Mouse (Mus musculus): ENCODE results near the gene Ctdspl. TPM values are rescaled to one million over a fixed set of nuclear protein-coding genes. Genes with fewer than 3 reads are reported as not detected.

Ctdspl gene
- total RNA-seq, 2 experiments from 2014 or later, result 0.38 to 4.2 TPM

DNA sequence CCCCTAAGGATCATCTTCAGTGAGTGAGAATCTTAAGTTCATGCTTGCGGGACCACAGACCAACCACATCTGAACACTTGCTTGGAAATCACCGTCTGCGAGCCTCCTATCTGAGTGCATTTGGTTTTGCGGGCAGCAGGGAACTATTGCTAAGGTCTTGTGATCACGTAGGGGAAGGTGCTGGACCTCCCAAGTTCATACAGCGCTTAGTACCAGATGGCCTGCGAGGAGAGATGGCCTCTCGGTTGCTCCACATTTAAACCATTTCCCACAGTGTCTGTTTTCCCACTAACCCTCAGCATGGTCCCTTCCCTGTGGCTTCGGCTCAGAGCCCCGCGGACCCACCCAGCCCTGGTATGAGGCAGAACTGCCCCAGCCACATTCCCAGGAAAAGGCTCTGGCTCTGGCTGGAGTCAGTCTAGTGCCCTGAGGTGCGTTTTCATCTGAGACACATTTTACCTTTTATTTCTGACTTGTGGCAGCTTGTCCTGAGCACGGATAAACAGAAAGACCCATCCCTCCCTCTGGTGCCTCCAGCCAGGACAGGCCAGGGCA, 84.0 kb downstream of the Ctdspl start:
- no peak for ATAC-seq (replicated peaks; ENCODE audit: low FRiP score, poor library complexity, severe bottlenecking)

DNA sequence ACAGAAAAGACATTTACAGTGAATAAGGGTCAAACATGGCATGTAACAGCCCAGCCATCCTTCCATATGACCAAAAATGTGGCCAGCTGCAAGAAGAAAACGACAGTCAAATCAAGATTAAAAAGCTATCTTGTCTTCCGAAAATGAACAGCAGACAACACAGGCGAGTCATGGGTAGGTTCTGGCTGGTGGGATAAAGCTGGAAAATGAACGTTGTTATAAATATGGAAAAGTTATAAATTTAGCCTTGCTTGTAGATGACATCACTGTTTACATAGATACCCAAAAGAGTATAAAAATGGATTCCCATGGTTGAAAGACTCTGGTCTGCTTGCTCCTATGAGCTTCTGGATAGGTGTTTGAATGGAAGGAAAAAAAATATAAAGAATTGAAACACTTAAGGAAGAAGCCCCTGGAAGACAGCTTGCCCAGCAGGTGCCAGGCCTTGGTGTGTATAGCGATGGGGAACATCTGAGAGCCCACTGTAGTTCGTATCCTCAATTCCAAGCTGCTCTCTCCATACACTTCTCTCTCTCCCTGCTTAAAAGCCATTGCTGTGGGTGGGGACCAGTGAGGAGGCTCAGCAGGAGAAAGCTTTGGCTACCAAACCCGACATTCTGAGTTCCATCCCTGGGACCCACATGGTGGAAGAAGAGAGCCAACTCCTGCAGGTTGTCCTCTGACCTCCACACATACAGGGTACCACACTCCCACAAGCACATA, 90.7 kb downstream of the Ctdspl start:
- ATAC-seq (replicated peaks; ENCODE audit: low FRiP score, poor library complexity, severe bottlenecking), result no peak

DNA sequence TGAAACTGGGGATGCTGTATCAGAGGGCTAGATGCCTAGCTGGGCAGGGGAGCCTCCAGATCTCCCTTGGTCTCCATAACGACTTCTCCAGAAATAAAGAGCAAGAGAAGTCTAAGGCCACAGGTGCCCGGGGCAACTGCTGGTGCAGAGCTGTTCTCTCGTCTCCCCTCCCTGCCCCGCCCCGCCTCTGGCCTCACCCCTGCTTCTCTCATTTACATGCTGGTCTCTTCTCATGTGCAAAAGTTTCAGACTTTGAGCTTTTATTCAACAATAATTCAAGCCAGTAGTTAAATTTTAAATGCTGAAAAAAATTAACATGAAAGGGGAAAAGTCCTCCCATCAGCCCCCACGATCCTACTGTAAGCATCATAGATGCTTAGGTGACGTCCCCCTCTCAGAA, 95.5 kb downstream of the Ctdspl start:
- no peak for ATAC-seq (replicated peaks; ENCODE audit: low FRiP score, poor library complexity, severe bottlenecking)

DNA sequence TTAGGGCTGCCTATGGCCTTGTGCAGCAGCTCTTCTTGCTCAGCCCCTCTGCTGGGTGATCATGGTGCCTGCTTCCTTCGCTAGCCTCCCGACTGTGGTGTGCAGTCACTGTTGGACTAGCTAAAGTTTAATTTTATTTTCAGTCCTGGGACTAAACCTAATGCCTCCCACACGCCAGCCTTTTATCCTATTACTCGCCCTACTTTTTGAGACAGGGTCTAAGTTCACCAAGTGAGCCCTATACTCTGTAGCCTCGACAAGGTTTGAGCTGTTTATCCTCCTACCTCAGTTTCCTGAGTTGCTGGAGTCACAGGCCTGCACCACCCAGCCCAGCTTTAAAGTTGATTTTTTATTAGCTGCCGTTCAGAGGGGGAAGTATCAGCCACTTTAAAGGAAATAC, 99.0 kb downstream of the Ctdspl start:
- ATAC-seq (replicated peaks; ENCODE audit: low FRiP score, poor library complexity, severe bottlenecking), result no peak

DNA sequence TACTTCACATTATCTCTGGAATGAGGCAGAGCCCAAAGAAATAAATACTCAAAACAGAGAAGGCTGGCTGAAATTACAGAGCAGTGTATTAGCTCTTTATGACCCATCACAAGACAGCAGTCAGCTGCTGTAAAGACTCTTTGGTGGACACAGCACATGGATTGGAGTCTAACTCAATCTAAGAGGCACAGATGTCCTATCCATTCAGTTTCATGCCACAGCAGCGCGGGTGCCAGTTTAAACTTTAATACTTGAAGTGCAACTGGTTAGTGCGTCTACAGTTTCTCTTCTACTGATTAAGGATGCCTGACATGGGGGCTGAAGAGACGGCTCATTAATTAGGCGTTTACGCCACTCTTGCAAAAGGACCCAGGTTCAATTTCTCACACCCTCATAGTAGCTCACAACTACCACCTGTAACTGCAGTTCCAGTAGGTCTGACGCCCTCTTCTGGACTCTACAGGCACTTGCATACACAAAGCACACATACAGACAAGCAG, 99.6 kb downstream of the Ctdspl start:
- ATAC-seq (replicated peaks; ENCODE audit: low FRiP score, poor library complexity, severe bottlenecking), result no peak

DNA sequence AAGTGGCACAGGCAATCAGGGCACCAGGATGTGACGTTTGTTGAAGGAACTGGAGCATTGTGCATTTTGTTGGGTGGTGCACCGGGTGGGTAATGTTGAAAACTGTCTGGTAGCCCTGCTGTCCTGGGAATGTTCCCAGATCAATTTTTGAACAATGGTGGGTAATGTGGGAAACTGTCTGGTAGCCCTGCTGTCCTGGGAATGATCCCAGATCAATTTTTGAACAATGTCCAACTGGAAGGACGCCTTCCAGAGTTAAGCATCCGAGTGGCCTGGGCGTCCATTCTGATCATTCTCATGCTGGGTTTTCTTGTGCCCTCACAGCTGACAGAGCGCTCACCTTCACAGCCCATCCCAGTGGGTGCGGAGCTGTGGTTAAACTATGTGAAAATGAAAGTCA, 101.1 kb downstream of the Ctdspl start:
- ATAC-seq (replicated peaks; ENCODE audit: low FRiP score, poor library complexity, severe bottlenecking), result no peak

DNA sequence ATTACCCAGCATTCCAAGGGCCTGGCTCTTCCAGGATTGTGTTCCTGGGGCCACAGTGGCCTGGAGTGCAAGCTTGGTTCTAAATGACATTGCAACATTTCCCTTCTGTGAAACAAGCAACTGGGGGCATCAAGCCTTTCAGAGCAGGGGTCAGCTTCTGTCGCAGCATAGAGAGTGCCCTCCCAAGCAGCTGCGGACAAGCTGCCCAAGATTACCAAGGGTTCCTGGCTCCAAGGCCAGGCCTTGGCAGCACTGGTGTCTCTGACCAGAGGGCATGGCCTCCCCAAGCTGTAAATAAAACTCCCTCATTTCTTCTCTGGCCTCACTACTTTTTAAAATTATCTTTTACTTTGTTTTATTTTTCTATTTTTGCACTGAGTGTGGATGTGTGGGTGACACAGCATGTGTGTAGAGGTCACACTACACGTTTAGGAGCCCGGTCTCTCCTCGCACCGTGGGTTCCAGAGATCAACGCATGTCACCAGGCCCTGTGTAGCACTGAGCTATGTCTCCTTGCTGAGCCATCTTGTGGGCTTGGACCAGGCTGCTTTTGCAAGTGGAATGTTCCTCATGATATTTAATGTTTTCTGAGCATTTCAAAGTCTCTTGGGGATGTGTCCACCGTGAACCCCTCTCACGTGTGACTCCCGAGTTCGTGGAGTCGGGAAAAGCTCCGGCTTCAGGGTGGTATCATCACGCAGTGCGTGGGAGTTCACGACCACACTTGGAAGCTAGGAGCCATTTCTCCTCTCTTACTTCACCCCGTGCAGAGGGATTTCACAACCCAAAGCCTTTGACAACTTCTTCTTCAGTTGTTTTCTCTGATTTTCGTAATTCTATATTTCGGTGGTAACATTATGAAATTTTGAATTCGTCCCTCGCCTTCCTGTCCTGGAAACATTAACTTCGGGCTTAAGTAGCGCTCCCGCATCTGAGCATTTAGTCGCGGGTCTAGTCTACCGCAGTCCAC, 102.3 kb downstream of the Ctdspl start:
- ATAC-seq (replicated peaks; ENCODE audit: low FRiP score, poor library complexity, severe bottlenecking), result no peak

DNA sequence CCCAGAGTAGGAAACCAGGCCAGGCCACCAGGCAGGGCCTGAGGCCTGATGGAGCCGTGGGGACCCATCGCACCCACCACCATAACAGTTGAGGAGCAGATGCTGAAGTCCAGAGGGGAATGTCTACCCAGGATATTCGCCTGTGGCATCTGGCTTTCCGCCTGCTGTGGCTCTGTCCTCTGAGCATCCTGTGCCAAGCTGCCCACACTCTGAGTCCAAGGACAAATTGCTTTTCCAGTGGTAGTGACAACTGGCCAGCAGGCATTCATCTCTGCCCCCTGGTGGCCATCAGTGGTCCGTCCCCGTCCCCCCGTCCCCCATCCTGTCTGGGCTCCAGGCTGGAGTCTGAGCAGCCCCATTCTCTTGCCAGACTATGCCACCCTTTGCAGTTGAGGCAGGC, 103.3 kb downstream of the Ctdspl start:
- ATAC-seq (replicated peaks; ENCODE audit: low FRiP score, poor library complexity, severe bottlenecking), result no peak

DNA sequence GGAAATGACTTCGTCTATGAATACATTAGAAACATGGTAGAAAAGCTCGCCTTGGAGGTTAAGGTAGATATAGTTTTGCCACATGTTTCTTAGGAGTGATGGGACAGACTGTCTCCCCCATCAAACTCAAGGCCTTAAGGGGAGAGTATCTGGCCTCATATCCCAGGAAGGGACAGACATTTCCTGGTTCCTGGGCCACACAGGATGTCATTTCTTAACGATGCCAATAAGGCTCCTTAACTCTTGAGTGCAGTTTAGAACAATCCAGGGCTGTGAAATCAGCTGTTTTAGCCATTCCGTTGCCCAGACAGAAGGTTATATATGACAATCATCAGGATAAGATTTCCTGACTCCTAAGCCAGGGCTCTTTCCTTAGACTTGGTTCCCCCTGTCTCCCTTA, 104.8 kb downstream of the Ctdspl start:
- ATAC-seq (replicated peaks; ENCODE audit: low FRiP score, poor library complexity, severe bottlenecking), result no peak

DNA sequence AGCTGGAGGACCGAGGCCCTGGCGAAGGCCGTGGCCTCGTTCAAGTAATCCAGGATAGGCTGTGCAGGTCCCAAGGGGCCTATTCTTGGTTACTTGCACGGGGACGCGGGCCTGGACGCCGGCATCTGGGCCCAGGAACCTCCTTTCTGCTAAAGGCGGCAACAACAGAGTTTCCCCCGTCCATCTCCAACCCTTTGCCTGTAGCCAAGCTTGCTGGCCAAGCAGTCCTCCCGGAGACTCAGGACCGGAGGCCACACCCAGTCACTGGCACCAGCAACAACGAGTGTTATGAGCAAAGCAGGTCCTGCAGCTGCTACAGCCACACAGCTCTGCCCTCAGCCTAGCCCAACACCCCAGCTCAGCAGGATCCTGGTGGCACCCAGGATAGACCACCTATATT, 105.5 kb downstream of the Ctdspl start:
- ATAC-seq (replicated peaks; ENCODE audit: low FRiP score, poor library complexity, severe bottlenecking), result no peak

DNA sequence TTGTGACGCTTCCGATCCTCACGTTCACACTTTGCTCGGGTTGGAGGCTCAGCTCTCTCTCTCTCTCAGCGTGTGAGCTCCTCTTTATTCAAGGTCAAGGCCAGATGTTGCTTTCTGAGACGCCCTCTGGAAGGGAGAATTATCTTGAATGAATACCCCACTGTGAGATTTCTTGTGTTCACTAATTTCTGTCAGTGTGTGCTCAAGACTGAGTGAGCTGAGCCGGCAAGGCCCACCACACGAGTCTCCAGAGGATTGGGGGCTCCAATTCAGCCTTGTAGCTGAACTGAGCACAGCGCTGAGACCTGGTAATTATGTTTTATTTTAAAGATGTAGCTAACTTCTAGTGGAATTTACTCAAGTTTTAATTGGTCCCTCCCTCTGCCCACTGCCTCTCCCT, 106.3 kb downstream of the Ctdspl start:
- ATAC-seq (replicated peaks; ENCODE audit: low FRiP score, poor library complexity, severe bottlenecking), result no peak

DNA sequence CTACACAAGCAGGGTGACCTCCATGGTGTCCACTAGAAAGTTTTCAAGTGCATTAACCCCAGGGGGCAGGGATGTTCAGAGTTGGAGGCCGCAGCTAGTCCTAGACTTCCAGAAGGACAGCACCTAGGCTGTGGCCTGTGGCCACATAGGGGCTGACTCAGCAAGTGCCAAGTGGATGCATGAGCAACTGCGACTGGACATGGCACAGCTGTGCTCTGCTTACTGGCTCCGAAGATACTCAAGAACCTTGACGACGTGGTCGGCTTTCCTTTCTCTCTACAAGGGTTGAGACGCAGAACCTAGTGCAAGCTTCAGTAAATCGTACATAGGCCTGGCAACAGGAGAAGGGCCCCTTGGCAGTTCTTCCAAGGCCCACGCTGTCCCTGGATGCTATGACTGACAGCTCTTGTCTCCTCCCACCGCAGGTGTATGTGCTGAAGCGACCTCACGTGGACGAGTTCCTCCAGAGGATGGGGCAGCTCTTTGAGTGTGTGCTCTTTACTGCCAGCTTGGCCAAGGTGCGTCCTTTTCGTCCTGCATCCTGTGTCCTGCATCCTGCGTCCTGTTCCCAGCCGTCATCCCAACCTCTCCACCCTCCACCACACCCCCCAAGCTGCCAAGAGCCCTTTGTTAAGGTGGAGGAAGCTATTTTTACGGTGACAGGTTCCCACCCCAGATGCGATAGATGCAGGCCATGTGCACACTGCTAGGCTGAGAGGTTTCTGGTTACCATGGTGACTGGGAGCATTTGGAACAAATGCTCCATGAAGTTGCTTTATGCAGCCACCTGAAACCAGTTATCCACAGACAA, 107.1 kb downstream of the Ctdspl start:
- ATAC-seq (replicated peaks; ENCODE audit: low FRiP score, poor library complexity, severe bottlenecking), result no peak

DNA sequence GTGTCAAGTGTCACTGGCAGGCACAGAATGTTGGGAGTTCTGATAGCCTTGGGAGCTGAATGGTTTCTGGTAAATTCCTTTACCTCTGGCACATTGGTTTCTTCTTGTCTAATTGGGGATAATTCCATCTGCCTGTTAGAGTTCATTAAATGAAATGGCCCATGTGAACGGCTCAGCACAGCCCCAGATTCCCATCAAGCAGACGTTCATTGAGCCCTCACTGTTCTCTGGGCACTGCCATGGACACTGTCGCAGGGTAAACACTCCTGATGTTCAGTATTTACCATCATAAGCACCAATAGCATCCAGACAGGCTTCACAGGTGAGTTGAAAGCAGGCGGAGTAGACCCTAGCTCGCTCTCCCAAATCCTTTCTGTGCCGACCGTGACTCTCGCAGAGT, 107.8 kb downstream of the Ctdspl start:
- ATAC-seq (replicated peaks; ENCODE audit: low FRiP score, poor library complexity, severe bottlenecking), result no peak

DNA sequence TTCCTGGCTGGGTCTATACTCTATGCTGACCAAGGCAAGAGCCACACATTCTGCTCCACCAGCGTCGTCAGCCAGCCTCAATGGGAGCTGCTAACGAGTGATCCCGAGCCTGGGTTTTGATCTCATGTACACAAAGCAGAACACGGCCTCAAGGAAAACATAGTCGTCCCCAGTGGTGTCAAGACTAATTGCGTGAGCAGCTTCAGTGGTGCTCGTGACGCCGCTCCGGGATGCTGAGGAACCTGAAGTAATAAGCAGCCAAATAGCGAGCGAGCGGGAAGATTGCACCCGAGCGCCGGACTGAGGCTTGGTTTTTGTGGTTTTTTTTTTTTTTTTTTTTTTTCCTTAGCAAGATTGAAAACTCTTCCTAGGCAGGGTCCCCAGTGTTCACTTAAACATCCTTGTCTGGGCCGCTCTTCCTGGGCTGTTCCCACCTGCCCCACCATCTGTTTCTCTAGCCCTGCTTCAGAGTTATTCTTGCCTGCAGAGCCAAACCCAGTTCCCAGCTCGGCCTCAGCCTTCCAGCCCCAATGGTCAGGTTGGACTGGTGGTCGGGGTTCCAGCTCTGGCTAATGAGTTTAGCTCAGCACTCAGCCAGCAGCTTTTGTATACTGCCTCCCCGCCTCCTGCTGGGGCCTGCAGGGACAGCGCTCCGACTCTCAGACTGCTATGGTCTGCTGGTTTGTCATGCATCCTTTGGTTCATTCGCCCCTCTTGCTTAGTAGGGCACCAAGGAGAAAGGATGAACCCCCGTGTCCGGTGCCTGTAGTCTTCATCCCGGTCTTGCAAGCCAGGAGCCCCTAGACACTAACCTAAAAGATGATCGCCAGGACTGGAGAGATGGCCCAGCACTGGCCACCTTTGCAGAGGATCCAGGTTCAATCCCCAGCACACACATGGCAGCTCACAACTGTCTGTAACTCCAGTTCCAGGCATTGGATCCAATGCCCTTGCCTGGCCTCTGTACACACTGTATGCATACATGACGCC, 108.7 kb downstream of the Ctdspl start:
- ATAC-seq (replicated peaks; ENCODE audit: low FRiP score, poor library complexity, severe bottlenecking), result no peak

DNA sequence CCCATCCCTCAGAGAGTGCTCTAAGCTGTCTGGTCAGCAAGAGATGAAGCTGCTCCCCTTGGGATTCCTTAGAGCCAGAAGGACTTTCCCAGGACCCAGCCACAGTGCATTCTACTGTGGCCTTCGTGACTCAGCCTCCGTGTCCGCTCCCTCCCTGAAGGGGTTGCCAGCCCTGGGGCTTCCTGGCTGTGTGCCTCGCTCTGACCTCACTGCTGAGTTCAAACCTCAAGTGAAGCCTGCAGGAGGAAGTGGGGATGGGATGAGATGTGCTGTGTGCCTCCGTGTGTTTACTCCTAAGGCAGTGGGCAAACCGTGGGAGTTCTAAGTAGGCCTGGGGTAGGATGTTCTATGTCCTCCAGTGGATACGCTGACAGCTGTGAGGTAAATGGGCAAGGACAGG, 109.6 kb downstream of the Ctdspl start:
- ATAC-seq (replicated peaks; ENCODE audit: low FRiP score, poor library complexity, severe bottlenecking), result no peak

DNA sequence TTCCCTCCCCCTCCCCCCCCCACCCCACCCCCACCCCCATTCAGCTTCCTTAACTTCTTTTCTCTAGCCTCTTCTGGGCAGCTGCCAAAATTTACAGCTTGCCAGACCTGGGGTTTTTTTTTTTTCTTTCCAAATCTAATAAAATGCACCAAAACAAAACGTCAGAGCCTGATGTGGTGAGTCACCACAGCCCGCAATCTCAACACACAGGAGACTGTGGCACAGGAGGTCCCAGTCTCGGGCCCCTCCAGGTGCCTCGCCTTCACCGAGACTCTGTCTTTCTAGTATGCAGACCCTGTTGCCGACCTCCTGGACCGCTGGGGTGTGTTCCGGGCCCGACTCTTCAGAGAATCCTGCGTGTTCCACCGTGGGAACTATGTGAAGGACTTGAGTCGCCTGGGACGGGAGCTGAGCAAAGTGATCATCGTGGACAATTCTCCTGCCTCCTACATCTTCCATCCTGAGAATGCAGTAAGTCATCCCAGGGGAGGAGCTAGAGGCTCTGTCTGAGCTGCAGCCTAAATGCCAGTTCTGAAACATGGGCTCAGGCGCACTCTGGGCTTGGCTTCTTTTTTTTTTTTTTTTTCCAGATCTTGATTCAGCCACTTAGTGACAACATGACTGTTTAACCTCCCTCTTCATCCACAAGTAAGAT, 111.0 kb downstream of the Ctdspl start:
- ATAC-seq (replicated peaks; ENCODE audit: low FRiP score, poor library complexity, severe bottlenecking), result no peak

DNA sequence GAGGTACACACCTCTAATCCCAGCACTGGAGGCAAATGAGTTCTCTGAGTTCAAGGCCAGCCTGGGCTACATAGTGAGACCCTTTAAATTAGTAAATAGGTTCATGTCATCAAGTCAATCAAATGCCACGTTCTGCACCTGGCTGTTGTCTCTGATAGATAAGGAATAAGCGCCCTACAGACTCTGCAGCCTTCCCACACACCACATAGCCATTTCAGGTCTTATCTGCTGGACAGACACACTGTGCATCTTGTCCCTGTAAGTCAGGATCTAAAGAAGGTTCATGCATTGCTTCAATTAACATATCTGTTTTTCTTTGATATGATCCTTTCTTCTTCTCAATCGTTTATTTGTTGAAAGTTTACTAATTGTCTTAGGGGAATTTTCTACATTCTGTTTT, 112.3 kb downstream of the Ctdspl start:
- no peak for ATAC-seq (replicated peaks; ENCODE audit: low FRiP score, poor library complexity, severe bottlenecking)

DNA sequence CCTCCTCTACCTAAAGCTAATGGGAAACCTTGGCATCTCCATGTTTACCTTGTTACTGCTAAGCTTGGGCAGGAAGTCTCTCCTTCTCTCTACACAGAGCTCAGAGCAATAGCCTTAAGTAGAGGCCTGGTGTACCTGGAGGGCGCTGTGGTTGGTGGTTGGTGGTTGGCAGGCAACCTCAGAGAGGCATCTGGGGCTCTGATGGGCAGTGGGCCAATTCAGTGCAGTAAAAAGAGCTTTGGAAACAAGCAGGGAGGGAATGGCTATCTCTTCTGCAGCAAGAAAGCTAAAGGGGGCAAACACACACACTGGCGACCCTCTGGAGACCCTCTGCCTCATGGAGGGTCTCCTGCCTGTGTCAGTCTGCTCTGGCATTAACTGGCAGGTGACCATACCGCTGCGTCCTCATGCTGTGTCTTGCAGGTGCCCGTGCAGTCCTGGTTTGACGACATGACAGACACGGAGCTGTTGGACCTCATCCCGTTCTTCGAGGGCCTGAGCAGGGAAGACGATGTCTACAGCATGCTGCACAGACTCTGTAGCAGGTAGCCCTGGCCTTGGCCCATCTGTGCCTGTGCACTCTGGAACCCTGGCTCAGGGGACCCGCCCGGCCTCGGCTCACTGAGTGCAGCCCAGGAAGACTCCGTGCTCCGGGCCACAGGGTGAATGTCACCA, 114.0 kb downstream of the Ctdspl start:
- no peak for ATAC-seq (replicated peaks; ENCODE audit: low FRiP score, poor library complexity, severe bottlenecking)

All from erythroid progenitor cell, adult 5-6 weeks (primary cell).